Mouse (Mus musculus): ENCODE measurements at regions not wholly inside any gene's neighbourhood (a gene's known extent, or its start where the extent isn't known, plus 50 kb on each side); places are given as distances from the start of the nearest gene placed in this dataset.

GRCm38 (mm10) chr12:35712671-35713070 is 177.8 kb upstream of the Ahr start:
- no peaks in the 10 kb centered on the region for H3K36me3 ChIP-seq
- no peak overlapping the region for H3K4me2 ChIP-seq
- WGBS, result 88% methylated on average over 4 of the region's 4 CpGs
- ATAC-seq (ENCODE audit: low FRiP score), result no peak
- no peak overlapping the region for H3K9ac ChIP-seq (replicated peaks)
- H3K4me1 ChIP-seq, result no peaks in the 10 kb centered on the region
- no peak overlapping the region for H3K4me3 ChIP-seq (replicated peaks)
- no peaks in the 10 kb centered on the region for H3K9me3 ChIP-seq (replicated peaks)
- no peaks in the 10 kb centered on the region for H3K27me3 ChIP-seq (replicated peaks)
- H3K27ac ChIP-seq (replicated peaks), result no peak overlapping the region

DNA sequence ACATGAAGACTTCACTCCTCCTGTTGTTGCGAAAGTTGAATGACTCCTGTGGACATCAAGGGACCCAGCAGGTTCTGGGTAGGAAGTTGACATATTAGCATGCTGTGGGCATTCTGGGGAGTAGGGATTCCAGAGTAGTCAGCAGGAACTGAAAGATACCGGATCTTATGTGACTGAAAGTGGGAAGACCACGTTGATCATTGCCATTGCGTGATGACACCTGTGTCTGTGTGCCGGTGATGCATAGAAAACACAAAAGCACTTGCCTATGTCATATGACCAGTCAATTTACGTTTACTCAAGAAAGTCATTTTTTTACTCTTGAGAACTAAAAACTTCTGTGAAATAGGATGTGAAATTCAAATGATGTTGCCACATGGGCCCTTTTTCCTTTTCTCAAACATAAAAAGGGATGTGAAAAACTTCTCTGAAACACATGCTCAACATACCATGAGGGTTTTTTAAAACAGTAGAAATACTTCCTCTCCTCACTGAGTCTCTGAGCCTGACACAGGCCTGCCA is 176.8 kb upstream of the Ahr start:
- H3K36me3 ChIP-seq, result no peaks in the 10 kb centered on the region
- H3K4me2 ChIP-seq, result no peak overlapping the region
- WGBS, result 93% methylated on average over 6 of the region's 6 CpGs
- H3K9me3 ChIP-seq (replicated peaks), result no peaks in the 10 kb centered on the region
- H3K27me3 ChIP-seq (replicated peaks), result no peaks in the 10 kb centered on the region
- H3K4me1 ChIP-seq, result no peaks in the 10 kb centered on the region
- no peak overlapping the region for H3K4me3 ChIP-seq (replicated peaks)
- H3K27ac ChIP-seq (replicated peaks), result no peak overlapping the region
- no peak overlapping the region for H3K9ac ChIP-seq (replicated peaks)
- ATAC-seq (ENCODE audit: low FRiP score), result no peak

GRCm38 (mm10) chr12:35710323-35710722 is 175.5 kb upstream of the Ahr start:
- Histone ChIP-seq H3K9me3 (replicated peaks) (no peaks in the 10 kb centered on the region), H3K4me2 (no peak overlapping the region), H3K4me3 (replicated peaks) (no peak overlapping the region), H3K27me3 (replicated peaks) (no peaks in the 10 kb centered on the region), H3K27ac (replicated peaks) (no peak overlapping the region), H3K4me1 (no peaks in the 10 kb centered on the region), H3K36me3 (no peaks in the 10 kb centered on the region), H3K9ac (replicated peaks) (no peak overlapping the region)
- ATAC-seq (ENCODE audit: low FRiP score), result no peak
- WGBS, result 80% methylated on average over 5 of the region's 5 CpGs

DNA sequence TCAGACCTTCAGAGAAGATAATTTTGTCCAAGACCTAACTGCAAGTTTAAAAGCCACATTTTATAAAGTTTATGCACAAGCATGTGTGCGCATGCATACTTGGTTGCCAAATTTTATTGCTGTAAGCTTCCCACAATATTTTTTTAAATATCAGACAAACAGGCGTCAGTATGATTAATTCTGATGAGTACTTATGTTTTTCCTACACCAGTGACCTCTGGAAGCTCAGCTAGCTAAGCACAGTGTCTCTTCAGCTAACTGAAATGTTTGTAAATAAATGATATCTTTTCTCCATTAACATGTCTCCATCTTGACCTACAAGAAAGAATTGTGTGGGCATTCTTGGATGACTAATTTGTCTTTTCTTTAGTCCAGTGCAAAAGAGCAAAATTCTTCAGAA is 168.6 kb upstream of the Ahr start:
- ATAC-seq (ENCODE audit: low FRiP score), result no peak
- Histone ChIP-seq H3K4me2 (no peak overlapping the region), H3K9me3 (replicated peaks) (no peaks in the 10 kb centered on the region), H3K27me3 (replicated peaks) (no peaks in the 10 kb centered on the region), H3K4me1 (0 out of 2 replicates have a peak, but pooled peaks cover 3% of the 10 kb centered on the region), H3K9ac (replicated peaks) (no peak overlapping the region), H3K36me3 (no peaks in the 10 kb centered on the region), H3K27ac (replicated peaks) (no peak overlapping the region), H3K4me3 (replicated peaks) (no peak overlapping the region)
- WGBS, result 89% methylated on average over 2 of the region's 2 CpGs

DNA sequence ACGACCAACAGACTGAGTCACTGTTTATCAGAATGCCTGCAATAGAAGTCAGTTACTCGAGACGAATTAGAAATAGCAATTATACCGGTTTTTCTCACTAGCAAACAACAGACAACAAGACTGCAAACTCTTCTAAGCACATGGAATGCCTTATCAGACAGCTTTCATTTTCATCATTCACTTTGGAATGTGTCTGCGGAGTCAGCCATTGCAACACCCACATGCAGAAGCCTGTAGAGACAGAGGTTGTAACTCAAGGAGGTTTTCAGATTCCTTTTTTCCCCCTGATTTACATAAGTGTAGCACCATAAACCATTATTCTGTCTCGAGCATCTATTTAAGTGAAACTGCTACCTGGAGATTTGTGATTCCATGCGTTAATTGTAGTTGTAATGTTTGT is 167.8 kb upstream of the Ahr start:
- Histone ChIP-seq H3K4me1 (0 out of 2 replicates have a peak, but pooled peaks cover 3% of the 10 kb centered on the region), H3K9me3 (replicated peaks) (no peaks in the 10 kb centered on the region), H3K36me3 (no peaks in the 10 kb centered on the region), H3K27ac (replicated peaks) (no peak overlapping the region), H3K27me3 (replicated peaks) (no peaks in the 10 kb centered on the region), H3K9ac (replicated peaks) (no peak overlapping the region), H3K4me2 (no peak overlapping the region), H3K4me3 (replicated peaks) (no peak overlapping the region)
- 53% methylated on average over 7 of the region's 7 CpGs for whole genome bisulfite sequencing
- no peak for ATAC-seq (ENCODE audit: low FRiP score)

DNA sequence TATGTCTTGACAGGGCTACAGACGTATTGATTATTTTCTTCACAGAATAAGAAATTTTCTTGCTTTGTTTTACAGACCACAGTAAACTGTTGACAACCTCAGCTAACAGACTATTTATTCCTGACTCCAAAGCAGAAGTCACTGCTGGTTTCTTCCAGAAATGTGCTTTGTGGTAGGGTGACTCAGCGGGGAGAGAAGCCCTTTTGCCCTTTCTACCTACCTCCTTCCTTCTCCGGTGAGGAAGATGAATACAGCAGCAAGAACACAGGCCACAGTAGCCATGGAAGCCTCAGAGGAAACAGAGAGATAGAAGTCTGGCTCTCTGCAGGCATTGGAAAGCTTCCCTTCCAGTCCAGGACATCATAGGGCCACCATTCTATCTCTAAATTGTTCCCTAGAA is 159.4 kb upstream of the Ahr start:
- Histone ChIP-seq H3K4me2 (no peak overlapping the region), H3K9ac (replicated peaks) (no peak overlapping the region), H3K36me3 (no peaks in the 10 kb centered on the region), H3K4me3 (replicated peaks) (no peak overlapping the region), H3K27me3 (replicated peaks) (no peaks in the 10 kb centered on the region), H3K4me1 (no peaks in the 10 kb centered on the region), H3K9me3 (replicated peaks) (no peaks in the 10 kb centered on the region), H3K27ac (replicated peaks) (no peak overlapping the region)
- 88% methylated on average over 3 of the region's 3 CpGs for WGBS
- no peak for ATAC-seq (ENCODE audit: low FRiP score)

DNA sequence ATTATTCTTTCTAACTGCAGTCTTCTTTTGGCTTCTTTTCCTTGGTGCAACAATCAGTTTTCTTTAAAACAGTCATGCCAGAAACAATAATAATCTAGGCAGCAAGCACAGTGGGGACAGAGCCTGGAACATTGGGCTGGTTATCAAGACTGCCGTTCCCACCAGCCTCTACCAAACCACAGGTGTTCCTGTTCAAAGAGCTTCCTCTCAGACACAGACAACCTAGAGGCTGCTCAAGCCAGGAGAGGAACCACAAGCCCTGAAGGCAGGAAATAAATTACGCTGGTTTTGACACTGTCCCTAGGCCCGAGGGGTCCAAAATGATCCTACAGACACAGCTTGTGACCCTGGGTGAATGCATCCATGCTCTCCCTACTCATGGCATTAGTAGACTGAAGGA is 156.1 kb upstream of the Ahr start:
- no peaks in the 10 kb centered on the region for H3K36me3 ChIP-seq
- no peak overlapping the region for H3K27ac ChIP-seq (replicated peaks)
- H3K9me3 ChIP-seq (replicated peaks), result no peaks in the 10 kb centered on the region
- H3K4me1 ChIP-seq, result no peaks in the 10 kb centered on the region
- no peak overlapping the region for H3K4me3 ChIP-seq (replicated peaks)
- no peak overlapping the region for H3K9ac ChIP-seq (replicated peaks)
- H3K27me3 ChIP-seq (replicated peaks), result no peaks in the 10 kb centered on the region
- ATAC-seq (ENCODE audit: low FRiP score), result no peak
- 78% methylated on average over 3 of the region's 3 CpGs for WGBS
- H3K4me2 ChIP-seq, result no peak overlapping the region

DNA sequence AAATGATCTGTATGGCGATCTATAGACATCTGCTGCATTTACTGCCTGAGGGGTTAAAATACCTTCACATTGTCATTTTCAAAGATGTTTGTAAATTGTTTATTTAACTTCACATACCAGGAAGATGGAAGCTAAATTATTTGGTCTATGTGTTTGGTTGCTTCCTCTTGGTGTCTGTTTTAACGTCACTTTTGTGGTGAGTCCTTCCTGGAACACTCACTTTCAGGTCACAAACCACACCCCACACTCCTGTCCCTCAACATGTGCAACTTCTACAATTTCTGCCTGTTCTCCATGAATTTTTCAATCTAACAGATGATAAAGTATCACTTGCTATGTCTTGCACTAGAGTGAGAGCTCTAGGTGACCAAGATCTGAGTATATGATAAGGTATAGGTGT is 151.4 kb upstream of the Ahr start:
- H3K27ac ChIP-seq (replicated peaks), result no peak overlapping the region
- H3K9me3 ChIP-seq (replicated peaks), result no peaks in the 10 kb centered on the region
- ATAC-seq (ENCODE audit: low FRiP score), result no peak
- H3K4me1 ChIP-seq, result no peaks in the 10 kb centered on the region
- no peak overlapping the region for H3K9ac ChIP-seq (replicated peaks)
- no peaks in the 10 kb centered on the region for H3K36me3 ChIP-seq
- 87% methylated on average over 2 of the region's 2 CpGs for WGBS
- no peaks in the 10 kb centered on the region for H3K27me3 ChIP-seq (replicated peaks)
- no peak overlapping the region for H3K4me3 ChIP-seq (replicated peaks)
- no peak overlapping the region for H3K4me2 ChIP-seq

- Histone ChIP-seq H3K4me2 (no peak overlapping the region), H3K36me3 (no peaks in the 10 kb centered on the region), H3K4me3 (replicated peaks) (no peak overlapping the region), H3K4me1 (no peaks in the 10 kb centered on the region), H3K9ac (replicated peaks) (no peak overlapping the region), H3K9me3 (replicated peaks) (no peaks in the 10 kb centered on the region), H3K27ac (replicated peaks) (no peak overlapping the region), H3K27me3 (replicated peaks) (no peaks in the 10 kb centered on the region)
- 64% methylated on average over 3 of the region's 3 CpGs for WGBS
- no peak for ATAC-seq (ENCODE audit: low FRiP score)
These were observed 150.4 kb upstream of the Ahr start for GRCm38 (mm10) chr12:35685189-35685588.

DNA sequence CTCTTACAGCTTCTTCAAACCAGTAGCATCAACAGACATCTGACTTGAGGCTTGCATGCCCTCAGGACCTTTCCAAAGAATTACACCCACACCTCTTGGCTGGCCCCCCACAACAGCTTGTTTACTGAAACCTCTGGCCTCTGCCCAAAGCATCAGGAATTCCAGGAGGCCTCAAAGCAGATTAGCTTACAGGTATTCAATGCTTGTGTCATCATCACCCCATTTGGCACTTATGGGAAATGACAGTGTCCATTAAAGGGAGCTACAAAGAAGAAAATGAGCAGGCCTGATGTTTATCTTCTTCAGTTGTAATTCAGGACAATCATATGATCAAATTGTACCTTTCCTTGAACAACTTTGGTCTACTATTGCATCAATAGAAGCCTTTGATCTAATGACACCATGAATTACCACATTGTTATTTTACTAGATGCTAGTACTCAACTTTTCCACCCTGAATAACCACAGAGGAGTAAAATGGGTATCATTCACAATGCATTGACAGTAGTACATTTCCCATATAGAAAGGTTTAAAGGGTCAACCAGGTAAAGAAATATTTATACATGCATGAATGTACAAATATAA is 147.1 kb upstream of the Ahr start:
- H3K4me3 ChIP-seq (replicated peaks), result no peak overlapping the region
- H3K27me3 ChIP-seq (replicated peaks), result no peaks in the 10 kb centered on the region
- H3K4me2 ChIP-seq, result no peak overlapping the region
- no peaks in the 10 kb centered on the region for H3K36me3 ChIP-seq
- H3K9ac ChIP-seq (replicated peaks), result no peak overlapping the region
- ATAC-seq (ENCODE audit: low FRiP score), result no peak
- H3K9me3 ChIP-seq (replicated peaks), result no peaks in the 10 kb centered on the region
- H3K4me1 ChIP-seq, result no peaks in the 10 kb centered on the region
- H3K27ac ChIP-seq (replicated peaks), result no peak overlapping the region

DNA sequence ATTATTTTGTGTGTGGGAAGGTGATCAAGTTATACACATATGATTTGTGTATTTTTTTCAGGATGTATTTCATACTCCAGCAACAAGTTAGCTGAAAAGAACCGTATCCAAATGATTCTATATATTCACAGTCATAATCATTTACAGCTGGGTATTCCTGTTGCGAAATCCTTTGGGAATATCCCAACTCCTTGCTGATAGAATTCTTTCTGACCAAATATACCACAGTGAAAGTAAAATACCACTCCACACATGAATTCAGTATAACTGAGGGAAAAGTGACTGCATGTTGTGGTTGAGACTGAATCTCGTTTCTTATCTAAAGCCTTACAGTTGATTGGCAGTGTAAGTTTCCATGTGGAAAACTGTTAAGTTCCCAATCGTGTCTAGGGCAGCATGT is 145.1 kb upstream of the Ahr start:
- ATAC-seq (ENCODE audit: low FRiP score), result no peak
- Histone ChIP-seq H3K4me2 (no peak overlapping the region), H3K27me3 (replicated peaks) (no peaks in the 10 kb centered on the region), H3K4me1 (no peaks in the 10 kb centered on the region), H3K36me3 (no peaks in the 10 kb centered on the region), H3K27ac (replicated peaks) (no peak overlapping the region), H3K9me3 (replicated peaks) (no peaks in the 10 kb centered on the region), H3K9ac (replicated peaks) (no peak overlapping the region), H3K4me3 (replicated peaks) (no peak overlapping the region)
- WGBS, result 84% methylated on average over 4 of the region's 4 CpGs

DNA sequence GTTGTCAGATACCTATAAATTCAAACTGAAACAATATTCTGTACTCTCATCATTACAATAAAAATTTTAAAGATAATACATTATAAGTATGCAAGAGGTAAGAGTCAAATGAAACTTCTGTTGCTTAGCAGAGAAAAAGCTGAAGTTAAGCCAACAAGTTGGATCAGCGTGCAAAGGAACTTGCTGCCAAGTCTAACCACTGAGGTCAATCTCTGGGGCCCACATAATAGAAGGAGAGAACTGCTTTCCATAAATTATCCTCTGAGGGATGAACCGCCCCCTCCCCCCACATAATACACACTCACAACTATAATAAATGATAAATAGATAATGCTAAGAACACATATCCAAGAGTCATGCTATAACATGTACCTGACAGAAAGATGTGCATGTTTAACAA is 144.2 kb upstream of the Ahr start:
- Histone ChIP-seq H3K4me1 (no peaks in the 10 kb centered on the region), H3K9ac (replicated peaks) (no peak overlapping the region), H3K27me3 (replicated peaks) (no peaks in the 10 kb centered on the region), H3K9me3 (replicated peaks) (no peaks in the 10 kb centered on the region), H3K36me3 (no peaks in the 10 kb centered on the region), H3K4me2 (no peak overlapping the region), H3K27ac (replicated peaks) (no peak overlapping the region), H3K4me3 (replicated peaks) (no peak overlapping the region)
- no peak for ATAC-seq (ENCODE audit: low FRiP score)
- WGBS, result 81% methylated on average over 2 of the region's 2 CpGs

DNA sequence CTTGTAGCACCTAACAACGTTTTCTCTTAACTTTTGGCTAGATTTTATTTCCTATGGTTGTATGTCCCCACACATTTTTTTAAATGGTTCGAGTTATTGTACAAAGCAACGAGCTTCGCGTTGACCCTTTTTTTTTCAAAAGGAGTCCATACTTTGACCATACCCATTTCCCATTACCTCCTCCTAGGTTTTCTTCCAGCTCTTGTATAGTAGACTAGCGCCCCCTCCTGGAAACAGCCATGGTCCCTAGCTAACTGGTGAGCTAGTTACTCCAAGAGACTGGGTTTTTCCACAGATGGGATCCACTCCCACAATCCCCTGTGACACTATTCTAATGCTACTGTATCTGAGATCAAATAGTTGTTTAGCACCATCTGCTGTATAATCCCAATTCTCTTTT is 139.6 kb upstream of the Ahr start:
- WGBS, result 57% methylated on average over 6 of the region's 6 CpGs

More for the DNA sequence above, 139.6 kb upstream of the Ahr start:
- Histone ChIP-seq H3K4me2 (no peak overlapping the region), H3K4me3 (replicated peaks) (no peak overlapping the region), H3K36me3 (no peaks in the 10 kb centered on the region), H3K9me3 (replicated peaks) (no peaks in the 10 kb centered on the region), H3K9ac (replicated peaks) (no peak overlapping the region), H3K27me3 (replicated peaks) (no peaks in the 10 kb centered on the region), H3K27ac (replicated peaks) (no peak overlapping the region), H3K4me1 (no peaks in the 10 kb centered on the region)
- ATAC-seq (ENCODE audit: low FRiP score), result no peak

All from neural tube, embryonic 15.5 days (tissue).